Mouse (Mus musculus): ENCODE results near the gene E030025P04Rik.
A peak's percentile ranks its signal among the peaks of the same experiment; 100 is the strongest.

The E030025P04Rik gene

GRCm38 (mm10) chr11:109144236-109144635, at the start of gene E030025P04Rik:
Gene E030025P04Rik, minus strand, starts transcription at chr11:109144369.
- DNase-seq, result peak; percentile 85

GRCm38 (mm10) chr11:109192673-109193557, 48.7 kb upstream of the E030025P04Rik start:
- DNase-seq, result peak; percentile 95

- no peak for DNase-seq
These were observed 44.1 kb upstream of the E030025P04Rik start for GRCm38 (mm10) chr11:109188235-109188634.

- DNase-seq, result no peak
These were observed 43.5 kb upstream of the E030025P04Rik start for GRCm38 (mm10) chr11:109187631-109188184.

DNA sequence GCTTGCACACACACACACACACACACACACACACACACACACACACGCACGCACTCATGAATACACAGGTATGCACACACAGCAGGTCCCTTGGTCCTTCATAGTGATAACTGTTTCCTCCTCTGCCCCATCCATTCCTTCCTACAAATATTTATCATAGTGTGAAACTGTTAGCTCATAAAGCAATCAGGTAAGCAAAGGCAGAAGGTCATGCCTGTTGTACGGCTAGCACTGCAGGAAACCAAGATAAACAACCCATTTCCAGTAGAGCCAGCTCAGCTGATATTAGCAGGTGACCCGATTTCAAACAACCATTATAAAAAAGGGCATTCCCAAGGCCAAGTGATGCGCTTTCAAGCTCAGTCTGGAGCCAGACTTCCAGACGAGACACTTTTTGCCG, 36.9 kb upstream of the E030025P04Rik start:
- no peak for DNase-seq

- no peak for DNase-seq
These were observed 36.1 kb upstream of the E030025P04Rik start for GRCm38 (mm10) chr11:109180290-109180689.

DNA sequence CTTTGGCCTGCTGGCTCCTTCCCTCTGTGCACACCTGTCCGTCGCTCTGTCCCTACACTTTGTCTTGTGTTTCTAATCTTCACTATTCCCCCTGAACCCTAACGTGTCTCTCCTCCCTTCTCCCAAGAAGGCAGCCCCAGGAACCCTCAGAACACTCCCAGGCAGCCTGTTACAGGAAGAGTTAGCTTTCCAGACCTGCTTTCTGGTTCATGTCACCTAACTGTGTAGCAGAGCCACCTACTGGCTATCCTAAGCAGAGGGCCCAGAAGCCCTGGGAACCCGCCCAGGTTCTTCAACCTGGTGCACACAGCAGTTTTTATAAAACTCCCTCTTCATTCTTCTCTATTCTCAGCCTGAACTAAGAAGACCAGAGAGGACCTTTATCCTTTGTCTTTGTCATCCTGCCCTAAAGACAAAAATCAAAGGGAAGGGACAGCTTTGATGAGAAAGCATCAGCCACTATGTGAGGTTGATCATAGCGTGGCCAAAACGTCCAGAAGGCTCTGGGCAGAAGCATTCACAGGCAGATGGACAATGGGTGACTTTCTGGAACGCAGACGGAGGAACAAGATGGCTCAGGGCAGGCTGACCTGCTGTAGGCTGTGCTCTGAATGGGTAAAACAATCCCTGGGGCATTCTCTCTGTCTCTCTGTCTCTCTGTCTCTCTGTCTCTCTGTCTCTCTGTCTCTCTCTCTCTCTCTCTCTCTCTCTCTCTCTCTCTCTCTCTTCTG, 34.8 kb upstream of the E030025P04Rik start:
- DNase-seq, result no peak

GRCm38 (mm10) chr11:109175376-109175969, 31.3 kb upstream of the E030025P04Rik start:
- no peak for DNase-seq

GRCm38 (mm10) chr11:109172224-109172623, 28.1 kb upstream of the E030025P04Rik start:
- no peak for DNase-seq

DNA sequence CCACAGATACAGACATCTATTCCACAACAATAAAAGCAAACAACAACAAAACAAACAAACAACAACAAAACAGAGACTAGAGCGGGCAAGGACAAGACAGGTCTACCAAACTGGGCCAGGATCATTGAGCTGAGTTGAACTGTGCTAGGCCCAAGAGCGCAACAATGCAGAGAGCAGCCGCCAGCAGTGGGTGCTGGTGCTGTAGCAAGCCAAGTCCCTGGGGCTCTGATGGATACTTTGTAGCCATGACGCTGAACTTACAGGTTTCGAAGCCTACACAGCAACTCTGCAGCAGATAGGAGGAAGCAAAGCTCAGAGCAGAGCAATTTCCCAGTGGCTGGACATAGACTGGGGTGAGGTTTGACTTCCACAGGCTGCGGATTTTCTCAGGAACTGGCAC, 26.6 kb upstream of the E030025P04Rik start:
- DNase-seq, result no peak

DNA sequence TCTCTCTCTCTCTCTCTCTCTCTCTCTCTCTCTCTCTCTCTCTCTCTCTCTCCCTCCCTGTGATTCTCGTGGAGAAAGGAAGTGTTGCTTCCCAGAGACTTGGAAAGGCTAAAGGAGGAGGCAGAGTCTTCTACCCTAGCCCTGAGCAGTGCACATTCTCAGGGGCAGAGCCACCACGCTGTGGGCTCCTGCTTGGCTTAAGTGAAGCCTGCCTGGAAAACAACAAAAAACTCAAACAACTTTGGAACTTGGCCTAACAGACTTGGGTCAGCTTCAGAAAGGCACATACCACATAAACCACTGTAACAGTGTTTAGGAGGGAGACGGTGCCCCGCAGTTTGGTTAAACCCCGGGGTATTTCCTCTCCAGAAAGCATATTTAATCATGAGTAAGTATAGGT, 13.5 kb upstream of the E030025P04Rik start:
- DNase-seq, result no peak

GRCm38 (mm10) chr11:109144890-109145341, 747 bp upstream of the E030025P04Rik start:
- peak; percentile 68 for DNase-seq

- DNase-seq, result peak; percentile 93
These were observed 17.7 kb downstream of the E030025P04Rik start for GRCm38 (mm10) chr11:109126482-109126881.

DNA sequence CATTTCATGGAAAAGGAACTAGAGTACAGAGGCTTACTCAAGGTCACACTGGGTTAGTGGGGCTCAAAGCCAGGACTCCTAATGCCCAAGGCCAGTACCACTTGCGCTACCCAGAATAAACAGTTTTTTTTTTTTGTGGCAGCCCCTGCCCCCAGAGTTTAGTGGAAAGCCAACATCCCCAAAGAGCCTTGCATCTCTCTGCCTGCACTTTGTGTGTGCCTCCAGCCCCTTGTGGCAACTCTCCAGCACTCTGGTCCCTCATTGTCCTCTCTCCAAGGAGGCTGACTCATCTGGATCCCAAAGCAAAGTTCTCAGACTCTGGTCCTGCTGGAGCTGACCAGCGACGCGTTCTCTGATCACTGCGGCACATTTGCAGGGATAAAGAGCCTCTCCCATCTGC, 18.7 kb downstream of the E030025P04Rik start:
- DNase-seq, result peak; percentile 89

DNA sequence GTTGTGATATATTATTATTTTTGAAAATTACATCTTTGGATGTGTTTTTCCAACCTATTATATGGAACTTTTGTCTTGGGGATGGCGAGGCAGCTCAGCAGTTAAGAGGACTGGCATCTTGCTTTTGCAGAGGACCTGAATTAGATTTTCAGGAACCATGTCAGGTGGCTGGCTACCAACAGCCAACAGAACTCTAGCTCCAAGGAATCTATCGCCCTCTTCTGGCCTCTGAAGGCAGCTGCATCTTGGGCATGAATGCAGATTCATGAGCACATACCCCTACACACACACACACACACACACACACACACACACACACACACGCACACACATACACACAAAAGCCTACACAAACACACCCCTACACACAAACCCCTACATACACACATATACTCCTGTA, 19.9 kb downstream of the E030025P04Rik start:
- no peak for DNase-seq

DNA sequence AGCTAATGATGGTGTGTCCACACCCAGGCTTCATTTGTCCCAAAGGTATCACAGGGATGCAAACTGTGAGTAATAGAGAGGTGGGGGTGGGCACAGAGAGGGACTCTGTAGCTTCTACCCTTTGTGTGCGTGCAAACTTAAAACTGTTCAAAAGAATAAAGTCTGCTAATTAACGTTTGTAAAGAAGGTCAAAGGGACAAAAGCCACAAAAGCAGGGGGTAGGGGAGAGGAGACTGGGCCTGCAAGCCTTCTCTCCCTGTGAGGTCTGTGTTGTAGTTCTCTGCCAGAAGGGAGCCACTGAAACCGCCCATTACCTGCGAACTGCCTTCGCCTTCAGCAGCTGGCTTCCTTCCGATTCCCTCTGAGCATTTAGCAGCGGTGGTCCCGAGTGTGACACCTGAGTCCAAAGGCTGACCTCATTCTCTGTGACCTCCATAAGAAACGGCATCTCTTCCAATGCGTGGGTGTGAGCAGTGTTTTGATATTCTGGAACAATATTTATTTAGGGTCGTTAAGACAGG, 34.3 kb downstream of the E030025P04Rik start:
- DNase-seq, result no peak

DNA sequence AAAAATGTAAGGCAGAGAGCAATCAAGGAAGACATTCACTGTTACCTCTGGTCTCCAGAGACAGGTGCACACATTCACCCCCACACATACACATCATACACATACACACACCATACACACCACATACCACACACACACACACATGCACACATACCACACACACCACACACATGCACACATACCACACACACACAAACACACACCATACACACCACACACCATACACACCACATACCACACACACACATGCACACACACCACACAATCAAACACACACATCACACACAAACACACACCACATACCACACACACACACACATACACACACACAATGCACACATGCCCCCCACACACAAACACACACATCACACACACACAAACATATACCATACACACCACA, 35.1 kb downstream of the E030025P04Rik start:
- DNase-seq, result no peak

GRCm38 (mm10) chr11:109107518-109108205, 36.5 kb downstream of the E030025P04Rik start:
- peak; percentile 68 for DNase-seq

DNA sequence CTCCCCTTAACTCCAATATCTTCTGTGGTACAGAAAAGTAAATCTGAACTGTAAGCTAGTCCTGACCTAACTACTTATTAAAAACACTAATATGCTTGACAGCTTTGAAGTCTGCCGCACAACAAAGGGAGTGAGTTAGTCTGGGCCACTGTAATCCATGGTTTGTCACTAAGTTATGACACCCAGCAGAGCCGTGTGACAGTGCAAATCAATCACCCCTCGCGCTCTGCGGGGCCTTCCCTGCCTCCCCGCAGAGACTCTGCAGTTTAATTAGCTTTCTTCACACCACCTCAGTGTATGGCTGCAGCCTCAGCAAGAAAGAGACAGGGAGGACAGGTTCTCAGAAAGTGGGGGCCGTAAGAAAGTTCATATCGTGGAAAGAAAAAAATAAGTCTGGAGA, 37.4 kb downstream of the E030025P04Rik start:
- peak; percentile 67 for DNase-seq

GRCm38 (mm10) chr11:109106181-109106580, 38.0 kb downstream of the E030025P04Rik start:
- peak; percentile 75 for DNase-seq

GRCm38 (mm10) chr11:109103386-109103785, 40.8 kb downstream of the E030025P04Rik start:
- peak; percentile 72 for DNase-seq

DNA sequence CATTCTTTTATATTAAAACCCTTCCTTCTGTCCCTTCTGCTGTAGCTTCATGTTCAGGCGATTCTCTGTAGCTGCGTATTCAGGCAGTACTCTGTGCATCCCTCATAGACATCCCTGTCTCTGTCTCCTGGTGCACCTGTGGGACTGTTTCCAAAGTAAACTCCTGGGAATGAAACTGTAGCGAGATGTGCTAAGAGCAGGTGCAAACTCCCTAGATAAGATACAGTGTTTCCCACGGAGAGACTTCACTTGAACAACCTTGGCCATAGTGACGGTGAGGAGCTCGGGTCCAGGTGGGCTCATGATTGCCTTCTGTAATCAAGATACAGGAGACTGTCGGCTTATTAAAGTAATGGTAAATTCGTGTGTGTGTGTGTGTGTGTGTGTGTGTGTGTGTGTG, 41.5 kb downstream of the E030025P04Rik start:
- DNase-seq, result peak; percentile 51

Measured in heart, adult 11 months (tissue).